Mouse (Mus musculus): Measurements from ENCODE around the gene Lypd4. TPM values are rescaled to one million over a fixed set of nuclear protein-coding genes. Genes with fewer than 3 reads are reported as not detected.

Lypd4 gene
- polyA plus RNA-seq, 1 experiment: not detected

DNA sequence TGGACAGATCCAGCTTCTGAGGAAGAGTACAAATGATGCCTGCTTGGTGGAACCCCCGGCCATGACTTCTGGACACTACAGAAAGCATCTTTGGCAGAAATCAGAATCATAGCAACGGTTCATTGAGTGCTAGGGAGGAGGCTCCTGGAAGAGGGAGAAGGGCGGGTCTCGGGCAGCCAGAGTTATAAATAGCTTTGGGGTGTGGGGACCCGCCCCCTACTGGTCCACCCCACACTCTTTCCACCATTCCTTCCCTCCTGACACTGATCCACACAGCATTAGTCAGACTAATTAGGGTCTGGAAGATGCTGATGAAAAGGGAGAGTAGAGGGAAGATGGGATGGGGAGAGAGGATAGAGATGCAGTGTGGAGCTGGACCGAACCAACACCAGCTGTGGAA, 36.8 kb upstream of the Lypd4 start:
- no peaks in the 10 kb centered on the region for H3K27me3 ChIP-seq (ENCODE audit: control insufficient read depth, insufficient read depth, insufficient read length)
- no peak for TF ChIP-seq MYOD1 (IDR thresholded peaks at IDR 0.05; ENCODE audit: control insufficient read depth in 1 of 3, insufficient read length in 2 of 3, low read depth in 2 of 3)
- no peak for TF ChIP-seq MYOG (IDR thresholded peaks at IDR 0.05; ENCODE audit: control insufficient read depth in 1 of 3, insufficient read depth in 1 of 3, insufficient read length in 2 of 3, low read depth in 2 of 3)
- no peak for TF ChIP-seq E2F4 (IDR thresholded peaks at IDR 0.05; ENCODE audit: insufficient read depth)
- no peak for TF ChIP-seq USF1 (IDR thresholded peaks at IDR 0.05; ENCODE audit: low read depth)
- no peak for TF ChIP-seq REST (IDR thresholded peaks at IDR 0.05; ENCODE audit: insufficient read depth, insufficient read length)
- no peak for TF ChIP-seq CEBPB (IDR thresholded peaks at IDR 0.05; ENCODE audit: insufficient read depth, poor library complexity, severe bottlenecking)
- no peak for TF ChIP-seq SRF (IDR thresholded peaks at IDR 0.05; ENCODE audit: control insufficient read depth, insufficient read length, low read depth)
- TF ChIP-seq TCF12 (IDR thresholded peaks at IDR 0.05; ENCODE audit: insufficient read depth, poor library complexity, severe bottlenecking): no peak
- TF ChIP-seq TCF3 (IDR thresholded peaks at IDR 0.05; ENCODE audit: insufficient read length, low read depth): no peak
- TF ChIP-seq POLR2A (IDR thresholded peaks at IDR 0.05; ENCODE audit: insufficient read length, low read depth): no peak
- TF ChIP-seq POLR2AphosphoS2 (IDR thresholded peaks at IDR 0.05; ENCODE audit: insufficient read length, low read depth): no peak
- no peak for TF ChIP-seq MAX (IDR thresholded peaks at IDR 0.05; ENCODE audit: low read depth)
- H3K4me3 ChIP-seq: no peak overlapping the region
- H3K36me3 ChIP-seq (ENCODE audit: control insufficient read depth, insufficient read depth): peaks cover 5% of the 10 kb centered on the region
- H3K4me2 ChIP-seq (ENCODE audit: low read depth): peak overlapping the region; percentile 27
- no peak overlapping the region for H3ac ChIP-seq (ENCODE audit: control insufficient read depth, insufficient read length)
- H3K79me2 ChIP-seq (ENCODE audit: control insufficient read depth, insufficient read depth): peaks cover 18% of the 10 kb centered on the region

DNA sequence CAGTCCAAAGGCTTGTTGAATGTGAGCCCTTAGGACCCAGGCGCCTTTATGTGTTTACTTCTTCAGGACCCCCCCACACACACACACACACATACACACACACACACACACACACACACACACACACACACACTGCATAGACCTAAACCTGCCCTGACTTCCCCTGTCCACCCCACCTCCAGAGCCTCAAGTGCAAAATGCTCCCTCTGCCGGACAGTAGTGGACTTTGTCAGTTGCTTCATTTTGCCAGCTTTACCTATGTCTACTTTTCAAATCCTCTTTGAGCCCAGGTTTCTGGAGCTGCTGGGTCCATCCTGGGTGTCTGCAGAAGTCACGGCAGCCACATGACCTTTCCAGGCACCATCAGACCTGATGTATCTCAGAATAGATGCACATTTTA, 35.2 kb upstream of the Lypd4 start:
- TF ChIP-seq MYOG (IDR thresholded peaks at IDR 0.05; ENCODE audit: control insufficient read depth in 1 of 3, insufficient read depth in 1 of 3, insufficient read length in 2 of 3, low read depth in 2 of 3): no peak
- H3K36me3 ChIP-seq (ENCODE audit: control insufficient read depth, insufficient read depth): peaks cover 5% of the 10 kb centered on the region

DNA sequence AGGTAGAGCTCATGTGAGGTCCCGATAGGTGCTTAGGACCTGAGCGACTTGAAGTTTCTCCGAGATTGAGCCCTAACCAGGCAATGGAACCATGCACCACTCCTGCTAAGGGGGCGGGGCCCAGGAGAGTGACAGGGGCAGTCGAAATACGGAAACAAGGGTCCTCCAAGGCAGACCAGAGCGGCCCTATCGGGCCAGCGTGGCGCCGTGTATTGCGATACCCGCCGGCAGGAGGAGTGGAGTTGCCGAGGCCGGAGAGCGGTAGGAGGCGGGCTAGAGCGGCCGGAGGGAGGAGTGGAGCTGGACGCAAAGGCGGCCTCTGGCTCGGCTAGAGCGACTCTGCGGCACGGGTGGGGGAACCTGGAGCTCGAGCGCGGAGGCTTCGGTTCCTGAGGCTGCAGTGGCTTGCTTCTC, 34.3 kb upstream of the Lypd4 start:
- peak overlapping the region; percentile 73 for H3K4me3 ChIP-seq
- no peaks in the 10 kb centered on the region for H3K27me3 ChIP-seq (ENCODE audit: control insufficient read depth, insufficient read depth, insufficient read length)
- peaks cover 5% of the 10 kb centered on the region for H3K36me3 ChIP-seq (ENCODE audit: control insufficient read depth, insufficient read depth)
- H3K79me2 ChIP-seq (ENCODE audit: control insufficient read depth, insufficient read depth): peaks cover 18% of the 10 kb centered on the region
- peak overlapping the region; percentile 8 for H3ac ChIP-seq (ENCODE audit: control insufficient read depth, insufficient read length)
- TF ChIP-seq MYOD1 (IDR thresholded peaks at IDR 0.05; ENCODE audit: control insufficient read depth in 1 of 3, insufficient read length in 2 of 3, low read depth in 2 of 3): no peak
- peak; percentile 32 for TF ChIP-seq SRF (IDR thresholded peaks at IDR 0.05; ENCODE audit: control insufficient read depth, insufficient read length, low read depth)
- TF ChIP-seq CEBPB (IDR thresholded peaks at IDR 0.05; ENCODE audit: insufficient read depth, poor library complexity, severe bottlenecking): peak; percentile 50; the same call in 1 of the 2 replicates
- TF ChIP-seq TCF12 (IDR thresholded peaks at IDR 0.05; ENCODE audit: insufficient read depth, poor library complexity, severe bottlenecking): no peak
- no peak for TF ChIP-seq TCF3 (IDR thresholded peaks at IDR 0.05; ENCODE audit: insufficient read length, low read depth)
- no peak for TF ChIP-seq E2F4 (IDR thresholded peaks at IDR 0.05; ENCODE audit: insufficient read depth)
- TF ChIP-seq MYOG (IDR thresholded peaks at IDR 0.05; ENCODE audit: control insufficient read depth in 1 of 3, insufficient read depth in 1 of 3, insufficient read length in 2 of 3, low read depth in 2 of 3): peak in 1 of 3 experiments; percentile 45
- no peak for TF ChIP-seq MAX (IDR thresholded peaks at IDR 0.05; ENCODE audit: low read depth)
- TF ChIP-seq REST (IDR thresholded peaks at IDR 0.05; ENCODE audit: insufficient read depth, insufficient read length): no peak
- peak; percentile 59 for TF ChIP-seq POLR2A (IDR thresholded peaks at IDR 0.05; ENCODE audit: insufficient read length, low read depth)
- peak; percentile 86 for TF ChIP-seq POLR2AphosphoS2 (IDR thresholded peaks at IDR 0.05; ENCODE audit: insufficient read length, low read depth)
- TF ChIP-seq USF1 (IDR thresholded peaks at IDR 0.05; ENCODE audit: low read depth): no peak
- peak overlapping the region; percentile 97 for H3K4me2 ChIP-seq (ENCODE audit: low read depth)

More for the DNA sequence above, 35.2 kb upstream of the Lypd4 start:
- Histone ChIP-seq H3ac (ENCODE audit: control insufficient read depth, insufficient read length) (peak overlapping the region; percentile 8), H3K4me3 (peak overlapping the region; percentile 73), H3K27me3 (ENCODE audit: control insufficient read depth, insufficient read depth, insufficient read length) (no peaks in the 10 kb centered on the region), H3K4me2 (ENCODE audit: low read depth) (peak overlapping the region; percentile 97), H3K79me2 (ENCODE audit: control insufficient read depth, insufficient read depth) (peaks cover 18% of the 10 kb centered on the region)

DNA sequence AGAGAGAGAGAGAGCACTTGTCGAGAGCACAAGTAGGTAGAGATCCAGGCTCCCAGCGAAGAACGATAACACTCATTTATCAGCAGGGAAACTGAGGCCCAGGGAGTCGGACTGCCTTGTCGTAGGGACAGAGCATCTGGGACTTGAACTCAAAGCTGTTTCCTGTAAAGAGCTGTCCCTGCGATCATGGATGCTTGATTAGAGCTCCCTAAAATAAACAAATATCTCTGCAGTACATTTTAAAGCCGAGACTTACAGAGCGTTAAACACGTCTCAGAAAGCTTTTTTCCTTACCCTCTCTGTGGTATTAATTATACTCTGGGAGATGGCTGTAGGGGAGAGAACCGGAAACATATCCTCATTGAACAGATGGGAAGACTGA, 33.7 kb upstream of the Lypd4 start:
- no peaks in the 10 kb centered on the region for H3K36me3 ChIP-seq (ENCODE audit: control insufficient read depth, insufficient read depth)
- H3K79me2 ChIP-seq (ENCODE audit: control insufficient read depth, insufficient read depth): peaks cover 18% of the 10 kb centered on the region
- TF ChIP-seq MYOG (IDR thresholded peaks at IDR 0.05; ENCODE audit: control insufficient read depth in 1 of 3, insufficient read depth in 1 of 3, insufficient read length in 2 of 3, low read depth in 2 of 3) (no peak), USF1 (IDR thresholded peaks at IDR 0.05; ENCODE audit: low read depth) (no peak)
- H3K4me3 ChIP-seq: peak overlapping the region; percentile 73
- no peaks in the 10 kb centered on the region for H3K27me3 ChIP-seq (ENCODE audit: control insufficient read depth, insufficient read depth, insufficient read length)
- H3ac ChIP-seq (ENCODE audit: control insufficient read depth, insufficient read length): peak overlapping the region; percentile 74
- H3K4me2 ChIP-seq (ENCODE audit: low read depth): peak overlapping the region; percentile 85

DNA sequence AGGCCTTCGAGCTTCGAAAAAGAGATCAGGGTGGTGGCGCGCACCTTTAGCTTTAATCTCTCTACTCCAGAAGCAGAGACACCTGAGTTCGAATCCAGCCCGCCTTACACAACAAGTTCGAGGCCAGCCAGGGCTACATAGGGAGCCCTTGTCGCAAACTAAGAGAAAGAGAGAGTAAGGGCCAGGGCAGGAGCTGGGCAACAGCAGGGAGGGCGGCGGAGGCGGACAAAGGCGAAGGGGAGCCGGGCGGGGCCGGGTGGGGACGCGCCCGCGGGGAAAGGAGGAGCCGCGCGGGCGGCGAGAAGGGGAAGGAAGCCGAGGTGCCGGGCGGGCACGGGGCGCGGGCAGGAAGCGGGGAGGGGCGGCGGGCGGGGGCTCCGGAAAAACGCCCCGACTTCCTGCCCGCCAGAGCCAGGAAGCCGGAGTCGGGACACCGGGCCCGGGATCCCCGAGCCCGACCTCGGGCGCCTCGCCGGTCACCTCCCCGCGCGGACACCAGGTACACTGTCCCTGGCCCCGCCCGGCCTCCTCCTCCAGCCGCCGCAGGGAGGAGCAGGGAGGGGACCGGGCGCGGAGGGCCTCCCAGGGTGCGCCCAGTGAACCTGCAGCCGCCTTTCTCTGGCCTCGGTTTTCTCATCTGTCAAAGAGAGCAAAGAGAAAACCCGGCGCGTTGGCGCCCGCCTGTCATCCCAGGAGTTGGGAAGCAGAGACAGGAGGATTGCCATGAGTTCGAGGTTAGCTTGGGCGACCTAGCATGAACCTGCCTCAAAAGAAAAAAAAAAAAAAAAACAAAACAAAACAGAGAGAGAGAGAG, 33.1 kb upstream of the Lypd4 start, which contains the start of gene Arhgef1:
TSS of gene Arhgef1 (plus strand) at position 283 of the 814 bp plus-strand sequence.
- H3ac ChIP-seq (ENCODE audit: control insufficient read depth, insufficient read length): peak within 1 kb of the TSS; percentile 74
- TF ChIP-seq TCF12 (IDR thresholded peaks at IDR 0.05; ENCODE audit: insufficient read depth, poor library complexity, severe bottlenecking) (no peak), USF1 (IDR thresholded peaks at IDR 0.05; ENCODE audit: low read depth) (no peak)
- peaks cover 18% of the 10 kb centered on the region for H3K79me2 ChIP-seq (ENCODE audit: control insufficient read depth, insufficient read depth)
- H3K4me3 ChIP-seq: peak within 1 kb of the TSS; percentile 73
- H3K36me3 ChIP-seq (ENCODE audit: control insufficient read depth, insufficient read depth): no peaks in the 10 kb centered on the region
- no peaks in the 10 kb centered on the region for H3K27me3 ChIP-seq (ENCODE audit: control insufficient read depth, insufficient read depth, insufficient read length)
- peak within 1 kb of the TSS; percentile 85 for H3K4me2 ChIP-seq (ENCODE audit: low read depth)

Measured in myocyte (in vitro differentiated cells).